Mouse (Mus musculus): Measurements from ENCODE around the gene Trp53i11. TPM values are rescaled to one million over a fixed set of nuclear protein-coding genes. Genes with fewer than 3 reads are reported as not detected.

The Trp53i11 gene
- polyA plus RNA-seq, 1 experiment, result 31.2 TPM

DNA sequence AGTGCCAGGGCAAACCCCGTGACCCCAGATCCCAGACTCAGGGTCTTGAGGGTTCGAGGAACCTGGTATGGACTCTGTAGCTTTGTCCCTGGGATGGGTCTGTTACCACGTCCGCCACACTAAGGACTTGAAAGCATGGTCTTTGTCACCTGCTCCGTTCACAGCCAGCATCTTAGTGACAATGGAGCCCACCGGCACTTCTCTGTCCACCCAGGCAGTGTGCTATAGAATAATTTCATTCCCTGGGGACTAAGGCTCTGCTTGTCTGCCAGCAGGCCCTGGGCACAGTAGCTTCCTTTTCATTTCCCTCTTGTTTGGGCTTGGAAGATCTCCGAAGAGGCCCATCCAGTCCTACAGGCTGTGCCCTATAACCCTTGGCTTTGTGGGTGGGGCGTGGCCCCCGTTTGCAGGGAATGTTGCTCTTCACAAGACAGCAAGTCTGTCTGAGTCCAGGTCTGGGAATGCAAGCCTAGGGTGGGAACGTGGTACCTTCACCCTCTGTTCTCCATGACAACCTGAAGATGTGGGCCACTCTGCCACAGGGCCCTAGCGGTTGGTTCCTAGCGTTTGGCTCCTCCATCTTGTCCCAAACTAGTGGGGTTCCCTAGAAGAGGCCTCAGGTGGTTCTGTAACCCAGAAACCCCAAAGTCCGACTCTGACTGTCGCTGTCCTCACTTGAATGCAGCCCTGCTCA lies 4.3 kb downstream of the Trp53i11 start:
- Histone ChIP-seq H3K4me1 (ENCODE audit: control insufficient read depth, insufficient read depth, low read length) (peaks cover 25% of the 10 kb centered on the region), H3K27ac (ENCODE audit: insufficient read depth, low read length) (peak overlapping the region; percentile 34), H3K9me3 (replicated peaks; ENCODE audit: control insufficient read depth, insufficient read depth, low read length, poor library complexity, severe bottlenecking) (no peaks in the 10 kb centered on the region), H3K36me3 (ENCODE audit: control insufficient read depth, insufficient read depth, low read length, poor library complexity, severe bottlenecking) (no peaks in the 10 kb centered on the region), H3K9ac (ENCODE audit: low read depth, poor library complexity, severe bottlenecking) (no peak overlapping the region), H3K27me3 (ENCODE audit: control insufficient read depth, insufficient read depth, low read length, poor library complexity, severe bottlenecking) (no peaks in the 10 kb centered on the region), H3K4me3 (ENCODE audit: low read depth, low read length) (no peak overlapping the region)
- no peak for TF ChIP-seq POLR2A (IDR thresholded peaks at IDR 0.05; ENCODE audit: insufficient read depth, low read length)
- TF ChIP-seq CTCF (IDR thresholded peaks at IDR 0.05; ENCODE audit: low read depth, low read length), result no peak
- no peak for TF ChIP-seq EP300 (IDR thresholded peaks at IDR 0.05; ENCODE audit: insufficient read depth, low read depth, low read length)

DNA sequence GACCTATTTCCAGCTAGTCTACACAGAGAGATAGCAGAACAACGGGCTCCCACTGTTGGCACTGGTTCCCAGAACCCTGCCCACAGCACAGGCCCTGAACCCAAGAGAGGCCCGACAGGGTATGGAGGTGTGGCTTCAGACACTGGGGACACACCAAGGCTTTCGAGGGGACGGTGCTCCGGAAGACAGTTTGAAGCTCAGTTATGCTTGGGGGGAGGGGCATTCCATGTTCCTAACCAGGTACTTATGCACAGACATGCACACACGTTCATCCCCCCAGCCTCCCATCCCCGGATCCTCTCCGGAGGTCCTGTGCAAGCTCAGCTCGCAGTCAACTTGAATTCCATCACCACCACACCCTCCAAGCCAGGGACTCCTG lies 4.8 kb downstream of the Trp53i11 start:
- H3K9me3 ChIP-seq (replicated peaks; ENCODE audit: control insufficient read depth, insufficient read depth, low read length, poor library complexity, severe bottlenecking), result no peaks in the 10 kb centered on the region
- no peaks in the 10 kb centered on the region for H3K27me3 ChIP-seq (ENCODE audit: control insufficient read depth, insufficient read depth, low read length, poor library complexity, severe bottlenecking)
- no peak overlapping the region for H3K27ac ChIP-seq (ENCODE audit: insufficient read depth, low read length)
- H3K36me3 ChIP-seq (ENCODE audit: control insufficient read depth, insufficient read depth, low read length, poor library complexity, severe bottlenecking), result no peaks in the 10 kb centered on the region
- no peak overlapping the region for H3K4me3 ChIP-seq (ENCODE audit: low read depth, low read length)
- TF ChIP-seq POLR2A (IDR thresholded peaks at IDR 0.05; ENCODE audit: insufficient read depth, low read length) (no peak), CTCF (IDR thresholded peaks at IDR 0.05; ENCODE audit: low read depth, low read length) (no peak), EP300 (IDR thresholded peaks at IDR 0.05; ENCODE audit: insufficient read depth, low read depth, low read length) (no peak)
- H3K4me1 ChIP-seq (ENCODE audit: control insufficient read depth, insufficient read depth, low read length), result peaks cover 25% of the 10 kb centered on the region
- H3K9ac ChIP-seq (ENCODE audit: low read depth, poor library complexity, severe bottlenecking), result no peak overlapping the region

- H3K9me3 ChIP-seq (replicated peaks; ENCODE audit: control insufficient read depth, insufficient read depth, low read length, poor library complexity, severe bottlenecking), result no peaks in the 10 kb centered on the region
- H3K9ac ChIP-seq (ENCODE audit: low read depth, poor library complexity, severe bottlenecking), result no peak overlapping the region
- no peak overlapping the region for H3K4me3 ChIP-seq (ENCODE audit: low read depth, low read length)
- no peaks in the 10 kb centered on the region for H3K27me3 ChIP-seq (ENCODE audit: control insufficient read depth, insufficient read depth, low read length, poor library complexity, severe bottlenecking)
- TF ChIP-seq EP300 (IDR thresholded peaks at IDR 0.05; ENCODE audit: insufficient read depth, low read depth, low read length) (no peak), POLR2A (IDR thresholded peaks at IDR 0.05; ENCODE audit: insufficient read depth, low read length) (no peak), CTCF (IDR thresholded peaks at IDR 0.05; ENCODE audit: low read depth, low read length) (no peak)
- no peaks in the 10 kb centered on the region for H3K36me3 ChIP-seq (ENCODE audit: control insufficient read depth, insufficient read depth, low read length, poor library complexity, severe bottlenecking)
- peaks cover 25% of the 10 kb centered on the region for H3K4me1 ChIP-seq (ENCODE audit: control insufficient read depth, insufficient read depth, low read length)
- H3K27ac ChIP-seq (ENCODE audit: insufficient read depth, low read length), result no peak overlapping the region
Observed at GRCm38 (mm10) chr2:93192671-93193080, 5.3 kb downstream of the Trp53i11 start.

- H3K27ac ChIP-seq (ENCODE audit: insufficient read depth, low read length), result no peak overlapping the region
Observed at GRCm38 (mm10) chr2:93193806-93194205, 6.5 kb downstream of the Trp53i11 start.

DNA sequence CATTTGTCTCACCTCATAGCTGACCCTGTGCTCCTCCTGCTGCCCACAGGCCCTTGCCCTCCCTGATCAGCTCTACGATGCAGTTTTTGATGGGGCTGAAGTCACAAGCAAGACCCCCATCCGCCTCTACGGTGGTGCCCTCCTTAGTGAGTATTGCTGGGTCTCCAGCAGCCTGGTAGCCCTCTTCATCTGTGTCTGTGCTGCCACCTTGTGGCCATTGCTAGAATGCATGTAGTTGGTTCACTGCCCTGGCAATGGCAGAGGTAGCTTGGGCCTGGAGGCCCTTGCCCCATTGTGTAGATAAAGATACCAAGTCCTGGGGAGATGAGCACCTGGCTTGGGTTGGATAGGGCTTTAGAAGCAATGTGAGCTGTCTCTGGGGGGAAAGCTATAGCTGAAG lies 11.5 kb downstream of the Trp53i11 start:
- H3K27me3 ChIP-seq (ENCODE audit: control insufficient read depth, insufficient read depth, low read length, poor library complexity, severe bottlenecking), result no peaks in the 10 kb centered on the region
- H3K4me1 ChIP-seq (ENCODE audit: control insufficient read depth, insufficient read depth, low read length), result peaks cover 2% of the 10 kb centered on the region
- TF ChIP-seq POLR2A (IDR thresholded peaks at IDR 0.05; ENCODE audit: insufficient read depth, low read length), result no peak
- TF ChIP-seq EP300 (IDR thresholded peaks at IDR 0.05; ENCODE audit: insufficient read depth, low read depth, low read length), result no peak
- TF ChIP-seq CTCF (IDR thresholded peaks at IDR 0.05; ENCODE audit: low read depth, low read length), result peak; percentile 92
- H3K36me3 ChIP-seq (ENCODE audit: control insufficient read depth, insufficient read depth, low read length, poor library complexity, severe bottlenecking), result no peaks in the 10 kb centered on the region
- H3K27ac ChIP-seq (ENCODE audit: insufficient read depth, low read length), result no peak overlapping the region
- no peak overlapping the region for H3K9ac ChIP-seq (ENCODE audit: low read depth, poor library complexity, severe bottlenecking)
- H3K4me3 ChIP-seq (ENCODE audit: low read depth, low read length), result no peak overlapping the region
- H3K9me3 ChIP-seq (replicated peaks; ENCODE audit: control insufficient read depth, insufficient read depth, low read length, poor library complexity, severe bottlenecking), result no peaks in the 10 kb centered on the region

More at GRCm38 (mm10) chr2:93193806-93194205, 6.5 kb downstream of the Trp53i11 start:
- H3K4me1 ChIP-seq (ENCODE audit: control insufficient read depth, insufficient read depth, low read length), result peaks cover 25% of the 10 kb centered on the region
- no peak for TF ChIP-seq EP300 (IDR thresholded peaks at IDR 0.05; ENCODE audit: insufficient read depth, low read depth, low read length)
- no peak for TF ChIP-seq POLR2A (IDR thresholded peaks at IDR 0.05; ENCODE audit: insufficient read depth, low read length)
- TF ChIP-seq CTCF (IDR thresholded peaks at IDR 0.05; ENCODE audit: low read depth, low read length), result no peak
- H3K27me3 ChIP-seq (ENCODE audit: control insufficient read depth, insufficient read depth, low read length, poor library complexity, severe bottlenecking), result no peaks in the 10 kb centered on the region
- no peak overlapping the region for H3K9ac ChIP-seq (ENCODE audit: low read depth, poor library complexity, severe bottlenecking)
- no peaks in the 10 kb centered on the region for H3K9me3 ChIP-seq (replicated peaks; ENCODE audit: control insufficient read depth, insufficient read depth, low read length, poor library complexity, severe bottlenecking)
- H3K4me3 ChIP-seq (ENCODE audit: low read depth, low read length), result no peak overlapping the region
- H3K36me3 ChIP-seq (ENCODE audit: control insufficient read depth, insufficient read depth, low read length, poor library complexity, severe bottlenecking), result no peaks in the 10 kb centered on the region

DNA sequence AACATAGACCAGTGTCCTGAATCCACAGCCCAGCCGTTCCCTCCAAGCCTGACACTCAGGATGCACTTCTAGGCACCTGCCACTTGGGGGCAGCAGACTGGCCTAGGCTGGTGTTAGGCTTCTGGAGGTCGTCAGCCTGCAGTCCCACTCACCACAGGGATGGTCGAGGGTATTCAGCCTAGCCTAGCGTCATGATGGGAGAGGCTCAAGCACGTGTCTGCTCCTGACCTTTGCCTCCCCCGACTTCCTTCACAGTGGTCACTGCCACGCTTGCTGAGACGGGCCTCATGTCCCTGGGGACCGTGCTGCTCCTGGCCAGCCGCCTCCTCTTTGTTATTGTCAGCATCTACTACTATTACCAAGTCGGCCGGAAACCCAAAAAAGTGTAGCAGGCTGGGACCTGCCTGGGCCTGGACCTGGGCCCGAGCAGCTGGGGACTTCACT lies 12.2 kb downstream of the Trp53i11 start:
- Histone ChIP-seq H3K4me1 (ENCODE audit: control insufficient read depth, insufficient read depth, low read length) (no peaks in the 10 kb centered on the region), H3K27ac (ENCODE audit: insufficient read depth, low read length) (no peak overlapping the region), H3K9me3 (replicated peaks; ENCODE audit: control insufficient read depth, insufficient read depth, low read length, poor library complexity, severe bottlenecking) (no peaks in the 10 kb centered on the region), H3K9ac (ENCODE audit: low read depth, poor library complexity, severe bottlenecking) (no peak overlapping the region), H3K27me3 (ENCODE audit: control insufficient read depth, insufficient read depth, low read length, poor library complexity, severe bottlenecking) (no peaks in the 10 kb centered on the region), H3K36me3 (ENCODE audit: control insufficient read depth, insufficient read depth, low read length, poor library complexity, severe bottlenecking) (no peaks in the 10 kb centered on the region), H3K4me3 (ENCODE audit: low read depth, low read length) (no peak overlapping the region)
- TF ChIP-seq CTCF (IDR thresholded peaks at IDR 0.05; ENCODE audit: low read depth, low read length), result peak; percentile 99
- TF ChIP-seq POLR2A (IDR thresholded peaks at IDR 0.05; ENCODE audit: insufficient read depth, low read length), result no peak
